Mouse (Mus musculus) brain, embryonic 14.5 days (tissue): Measurements from ENCODE around the gene Bicral.

Experiments used
- CTCF ChIP-seq: fragments of 200-500 bp; IDR thresholded peaks from 2 replicates; pipeline ENCODE4 v1.5.1; 2012; ENCODE audit warnings: inconsistent platforms, mild to moderate bottlenecking, moderate library complexity, borderline replicate concordance; ENCODE audit not compliant: insufficient read depth, insufficient read length; ENCODE audit errors: extremely low read depth
- POLR2A ChIP-seq: fragments of 200-500 bp; IDR thresholded peaks from 2 replicates; pipeline ENCODE4 v1.6.1; 2012; ENCODE audit warnings: mild to moderate bottlenecking, inconsistent platforms, borderline replicate concordance; ENCODE audit not compliant: poor library complexity, insufficient read depth, insufficient read length, severe bottlenecking; ENCODE audit errors: extremely low read depth

GRCm38 (mm10) chr17:46856107-46856388 lies 2.2 kb downstream of the Bicral start:
- TF ChIP-seq CTCF (no peak), POLR2A (no peak)
